Mouse (Mus musculus): Measurements from ENCODE around the gene Srp54a.

DNA sequence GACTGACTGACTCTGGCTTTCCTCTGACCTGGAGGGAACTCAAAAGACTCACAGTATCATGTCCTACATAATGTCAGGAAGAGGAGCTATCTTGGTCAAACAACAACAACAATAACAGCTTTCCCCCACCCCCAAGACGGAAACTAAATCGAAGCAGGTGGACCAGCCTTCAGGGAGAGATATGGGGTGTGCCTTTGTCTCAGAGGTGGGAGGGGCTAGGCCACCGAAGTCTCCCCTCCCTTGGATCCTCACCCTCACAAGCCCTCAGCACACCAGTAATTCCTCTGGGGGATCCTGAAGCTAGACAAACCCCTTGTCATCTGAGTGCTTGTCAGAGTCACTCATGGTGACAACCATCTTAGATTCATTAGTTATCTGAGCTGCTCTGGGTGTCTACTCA is 20.2 kb upstream of the Srp54a start:
- no peak for TF ChIP-seq ZNF384 (IDR thresholded peaks at IDR 0.05; ENCODE audit: low read depth, low read length)
- no peak for TF ChIP-seq MAFK (IDR thresholded peaks at IDR 0.05; ENCODE audit: insufficient read depth, low read depth, low read length)
- TF ChIP-seq ZC3H11A (IDR thresholded peaks at IDR 0.05; ENCODE audit: borderline replicate concordance, low read depth, low read length): no peak
- TF ChIP-seq CHD2 (IDR thresholded peaks at IDR 0.05; ENCODE audit: low read depth, low read length): no peak
- TF ChIP-seq HCFC1 (IDR thresholded peaks at IDR 0.05; ENCODE audit: borderline replicate concordance, insufficient read depth, low read length): no peak

Data from ES-E14 (cell line).